Mouse (Mus musculus): ENCODE data around the gene Trpc7. TPM values are rescaled to one million over a fixed set of nuclear protein-coding genes. Genes with fewer than 3 reads are reported as not detected.

Trpc7 gene
- 0.08 and 0.17 TPM in 2 replicates for polyA plus RNA-seq (2016; fragmentation: Nextera tagmentation; extraction: Ambion mirVana)

GRCm38 (mm10) chr13:56895893-56896292, at the start of gene Trpc7:
Trpc7 (minus strand) TSS chr13:56895993.
- no peak for ATAC-seq (ENCODE audit: insufficient number of reproducible peaks, low FRiP score)
- H3K9me3 ChIP-seq (replicated peaks), result no peaks in the 10 kb centered on the region
- H3K9ac ChIP-seq, result no peak within 1 kb of the TSS
- no peak within 1 kb of the TSS for H3K27ac ChIP-seq (ENCODE audit: poor library complexity, severe bottlenecking)
- H3K36me3 ChIP-seq, result no peaks in the 10 kb centered on the region
- no peak within 1 kb of the TSS for H3K4me2 ChIP-seq
- no peaks in the 10 kb centered on the region for H3K4me1 ChIP-seq (replicated peaks)
- WGBS, result 70% methylated on average over 3 of the region's 3 CpGs
- H3K4me3 ChIP-seq, result no peak within 1 kb of the TSS
- peaks cover 9% of the 10 kb centered on the region for H3K27me3 ChIP-seq (replicated peaks)

- Histone ChIP-seq H3K4me2 (no peak overlapping the region), H3K9ac (no peak overlapping the region), H3K27me3 (replicated peaks) (no peaks in the 10 kb centered on the region; the same call in 1 of the 2 replicates), H3K9me3 (replicated peaks) (peaks cover 4% of the 10 kb centered on the region; the same call in 1 of the 2 replicates), H3K27ac (ENCODE audit: poor library complexity, severe bottlenecking) (no peak overlapping the region), H3K4me1 (replicated peaks) (no peaks in the 10 kb centered on the region), H3K4me3 (no peak overlapping the region), H3K36me3 (no peaks in the 10 kb centered on the region)
- ATAC-seq (ENCODE audit: insufficient number of reproducible peaks, low FRiP score), result no peak
- WGBS, result 69% methylated on average over 11 of the region's 11 CpGs
These were observed 43.5 kb upstream of the Trpc7 start for GRCm38 (mm10) chr13:56939261-56939660.

DNA sequence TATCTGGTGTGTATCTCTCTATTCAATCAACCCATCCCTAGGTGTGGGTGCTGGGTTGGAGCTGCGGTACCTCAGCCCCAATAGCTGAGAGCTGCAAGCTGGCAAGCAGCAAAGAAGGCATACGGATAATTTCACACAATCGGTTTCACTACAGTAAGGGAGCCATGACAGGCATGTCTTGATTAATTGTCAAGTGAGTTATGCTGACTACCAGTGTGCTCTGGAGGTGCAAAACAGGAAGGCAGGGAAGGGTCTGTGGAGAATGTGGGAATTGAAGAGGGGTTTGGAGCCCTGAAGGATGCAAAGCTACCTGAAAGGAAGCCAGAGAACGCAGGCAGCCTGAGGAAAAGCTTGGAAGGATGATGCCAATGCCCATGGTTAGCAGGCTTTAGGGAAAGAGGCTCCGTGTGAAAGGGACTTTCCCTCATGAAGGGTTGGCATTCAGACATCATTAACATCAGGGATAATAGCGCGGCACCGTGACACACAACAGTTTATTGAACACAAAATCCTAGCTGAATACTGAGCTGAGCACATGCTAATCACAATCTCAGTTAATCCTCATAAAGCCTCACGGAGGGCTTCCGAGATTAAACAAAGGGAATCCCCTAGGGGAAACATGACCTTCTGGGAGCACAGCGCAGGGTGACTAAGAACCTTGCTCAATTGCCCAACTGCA, 38.2 kb upstream of the Trpc7 start:
- Histone ChIP-seq H3K4me1 (replicated peaks) (no peaks in the 10 kb centered on the region), H3K36me3 (no peaks in the 10 kb centered on the region), H3K4me2 (no peak overlapping the region), H3K27me3 (replicated peaks) (no peaks in the 10 kb centered on the region; the same call in 1 of the 2 replicates), H3K4me3 (no peak overlapping the region), H3K9ac (no peak overlapping the region), H3K9me3 (replicated peaks) (no peaks in the 10 kb centered on the region), H3K27ac (ENCODE audit: poor library complexity, severe bottlenecking) (no peak overlapping the region)
- 74% methylated on average over 11 of the region's 11 CpGs for WGBS
- no peak for ATAC-seq (ENCODE audit: insufficient number of reproducible peaks, low FRiP score)

DNA sequence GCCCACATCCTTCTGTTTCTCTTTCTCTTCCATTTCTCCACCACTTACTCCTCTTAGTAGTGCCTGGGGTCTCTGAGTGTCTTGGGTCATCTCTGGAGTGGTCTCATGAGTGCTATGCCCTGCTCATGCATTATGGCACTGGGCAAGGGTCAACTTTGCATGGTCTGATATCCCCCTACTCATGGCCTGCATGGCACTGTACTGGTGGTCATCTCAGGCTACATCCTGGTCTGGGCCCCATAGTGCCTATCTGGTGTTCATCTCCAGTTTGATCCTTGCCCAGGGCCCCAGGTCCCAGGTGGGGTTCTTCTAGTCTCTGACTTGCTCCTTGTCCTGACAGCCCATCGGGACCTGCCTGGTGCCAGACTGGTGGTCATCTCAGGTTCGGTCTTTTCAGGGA, 34.6 kb upstream of the Trpc7 start:
- H3K9ac ChIP-seq, result no peak overlapping the region
- H3K27me3 ChIP-seq (replicated peaks), result no peaks in the 10 kb centered on the region; the same call in 1 of the 2 replicates
- no peaks in the 10 kb centered on the region for H3K9me3 ChIP-seq (replicated peaks)
- no peak overlapping the region for H3K4me2 ChIP-seq
- no peak overlapping the region for H3K27ac ChIP-seq (ENCODE audit: poor library complexity, severe bottlenecking)
- H3K36me3 ChIP-seq, result no peaks in the 10 kb centered on the region
- WGBS, result 91% methylated on average over 2 of the region's 2 CpGs
- H3K4me3 ChIP-seq, result no peak overlapping the region
- no peaks in the 10 kb centered on the region for H3K4me1 ChIP-seq (replicated peaks)
- no peak for ATAC-seq (ENCODE audit: insufficient number of reproducible peaks, low FRiP score)

DNA sequence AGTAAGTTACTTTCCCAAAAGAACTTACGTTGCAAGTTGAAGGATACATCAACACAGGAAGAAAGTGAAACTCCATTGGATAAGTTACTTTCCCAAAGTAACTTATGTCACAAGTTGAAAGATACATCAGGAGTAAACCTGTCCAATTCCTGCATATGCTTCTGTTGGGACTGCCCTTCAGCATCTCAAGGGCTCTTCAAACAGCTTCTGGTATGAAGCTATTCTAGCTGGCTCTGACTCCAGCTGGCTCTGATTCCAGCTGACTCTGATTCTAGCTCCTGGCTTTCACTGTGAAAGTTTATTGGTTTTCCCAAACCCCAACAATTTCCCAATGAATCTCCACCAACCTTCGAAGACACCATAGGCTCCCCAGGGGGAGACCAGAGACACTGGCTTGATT, 27.2 kb upstream of the Trpc7 start:
- 77% methylated on average over 2 of the region's 2 CpGs for WGBS
- Histone ChIP-seq H3K4me1 (replicated peaks) (no peaks in the 10 kb centered on the region), H3K4me2 (no peak overlapping the region), H3K4me3 (no peak overlapping the region), H3K27me3 (replicated peaks) (no peaks in the 10 kb centered on the region), H3K9me3 (replicated peaks) (no peaks in the 10 kb centered on the region), H3K9ac (no peak overlapping the region), H3K36me3 (no peaks in the 10 kb centered on the region), H3K27ac (ENCODE audit: poor library complexity, severe bottlenecking) (no peak overlapping the region)
- no peak for ATAC-seq (ENCODE audit: insufficient number of reproducible peaks, low FRiP score)

GRCm38 (mm10) chr13:56921251-56921650, 25.5 kb upstream of the Trpc7 start:
- 72% methylated on average over 3 of the region's 3 CpGs for WGBS
- Histone ChIP-seq H3K27me3 (replicated peaks) (no peaks in the 10 kb centered on the region), H3K9me3 (replicated peaks) (no peaks in the 10 kb centered on the region), H3K36me3 (no peaks in the 10 kb centered on the region), H3K9ac (no peak overlapping the region), H3K4me1 (replicated peaks) (no peaks in the 10 kb centered on the region), H3K4me3 (no peak overlapping the region), H3K4me2 (no peak overlapping the region), H3K27ac (ENCODE audit: poor library complexity, severe bottlenecking) (no peak overlapping the region)
- ATAC-seq (ENCODE audit: insufficient number of reproducible peaks, low FRiP score), result no peak

- ATAC-seq (ENCODE audit: insufficient number of reproducible peaks, low FRiP score), result no peak
- no peak overlapping the region for H3K9ac ChIP-seq
- WGBS, result 77% methylated on average over 7 of the region's 7 CpGs
- H3K4me1 ChIP-seq (replicated peaks), result peaks cover 6% of the 10 kb centered on the region
- H3K9me3 ChIP-seq (replicated peaks), result no peaks in the 10 kb centered on the region; the same call in 1 of the 2 replicates
- no peak overlapping the region for H3K27ac ChIP-seq (ENCODE audit: poor library complexity, severe bottlenecking)
- no peaks in the 10 kb centered on the region for H3K27me3 ChIP-seq (replicated peaks)
- H3K4me2 ChIP-seq, result no peak overlapping the region
- no peaks in the 10 kb centered on the region for H3K36me3 ChIP-seq
- no peak overlapping the region for H3K4me3 ChIP-seq
These were observed 18.9 kb upstream of the Trpc7 start for GRCm38 (mm10) chr13:56914721-56915120.

DNA sequence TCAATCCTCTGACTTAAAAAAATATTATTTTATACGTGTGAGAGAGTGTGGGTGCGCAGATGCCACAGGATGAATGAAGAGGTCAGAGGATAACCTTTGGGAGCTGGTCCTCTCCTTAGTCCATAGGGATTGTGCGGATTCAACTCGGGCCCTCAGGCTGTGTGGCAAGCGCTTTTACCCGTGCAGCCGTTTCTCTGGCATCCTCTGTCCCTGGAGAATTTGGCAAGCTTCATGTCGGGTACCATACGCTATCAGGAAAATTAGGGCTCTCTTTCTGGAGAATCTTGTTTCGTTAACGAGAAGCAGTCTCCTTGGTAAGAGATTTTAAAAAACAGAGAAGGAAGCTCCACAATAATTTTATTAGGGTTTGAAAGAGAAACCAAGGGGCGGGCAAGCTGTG, 15.3 kb upstream of the Trpc7 start:
- 83% methylated on average over 12 of the region's 12 CpGs for WGBS
- no peaks in the 10 kb centered on the region; the same call in 1 of the 2 replicates for H3K9me3 ChIP-seq (replicated peaks)
- ATAC-seq (ENCODE audit: insufficient number of reproducible peaks, low FRiP score), result no peak
- no peak overlapping the region for H3K4me2 ChIP-seq
- no peak overlapping the region for H3K9ac ChIP-seq
- H3K27ac ChIP-seq (ENCODE audit: poor library complexity, severe bottlenecking), result no peak overlapping the region
- no peaks in the 10 kb centered on the region for H3K36me3 ChIP-seq
- H3K27me3 ChIP-seq (replicated peaks), result no peaks in the 10 kb centered on the region
- peaks cover 7% of the 10 kb centered on the region for H3K4me1 ChIP-seq (replicated peaks)
- H3K4me3 ChIP-seq, result no peak overlapping the region

DNA sequence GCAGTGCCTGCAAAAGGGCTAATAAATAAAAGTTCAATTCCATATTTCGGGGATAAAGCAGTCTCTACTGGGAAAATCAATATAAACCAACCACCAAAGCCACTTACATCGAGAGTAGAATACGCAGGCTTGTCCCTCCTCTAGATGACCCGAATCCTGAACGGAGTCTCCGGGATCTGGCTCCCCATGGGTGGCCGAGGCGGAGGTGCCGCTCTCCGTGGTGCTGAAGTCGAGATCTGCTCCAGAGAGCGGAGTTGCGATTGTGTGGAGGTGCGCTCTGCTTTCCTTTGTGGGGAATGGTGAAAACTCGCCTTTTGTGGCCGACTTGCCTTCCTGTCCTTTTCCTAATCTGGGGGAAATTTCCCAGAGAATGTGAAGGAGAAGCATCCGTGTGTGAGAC, 407 bp downstream of the Trpc7 start:
- no peak overlapping the region for H3K9ac ChIP-seq
- no peak for ATAC-seq (ENCODE audit: insufficient number of reproducible peaks, low FRiP score)
- 4% methylated on average over 17 of the region's 17 CpGs for WGBS

DNA sequence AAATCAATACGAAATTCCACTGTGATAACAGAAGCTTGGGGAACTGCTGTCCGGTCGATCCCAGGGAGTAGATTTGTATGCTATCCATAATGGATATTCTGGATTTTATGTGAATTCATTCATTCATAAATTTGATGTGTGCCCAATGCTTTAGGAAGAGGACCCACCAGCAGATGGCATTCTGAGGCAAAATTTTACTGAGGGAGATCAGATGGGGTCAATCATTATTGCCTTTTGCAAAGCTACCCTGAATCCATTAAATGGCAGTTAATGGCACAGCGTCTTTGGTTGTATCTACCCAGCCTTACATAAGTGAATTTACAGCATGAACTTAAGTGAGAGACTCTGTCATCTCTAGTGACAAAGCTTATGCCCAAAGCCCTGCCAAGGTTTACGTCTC, 1.2 kb downstream of the Trpc7 start:
- no peak for ATAC-seq (ENCODE audit: insufficient number of reproducible peaks, low FRiP score)
- no peaks in the 10 kb centered on the region for H3K9me3 ChIP-seq (replicated peaks)

More for the DNA sequence above, 407 bp downstream of the Trpc7 start:
- Histone ChIP-seq H3K36me3 (no peaks in the 10 kb centered on the region), H3K9me3 (replicated peaks) (no peaks in the 10 kb centered on the region), H3K4me1 (replicated peaks) (no peaks in the 10 kb centered on the region), H3K27me3 (replicated peaks) (peaks cover 9% of the 10 kb centered on the region), H3K4me2 (no peak overlapping the region), H3K4me3 (no peak overlapping the region), H3K27ac (ENCODE audit: poor library complexity, severe bottlenecking) (no peak overlapping the region)

GRCm38 (mm10) chr13:56889888-56890287, 5.9 kb downstream of the Trpc7 start:
- Histone ChIP-seq H3K9ac (no peak overlapping the region), H3K36me3 (no peaks in the 10 kb centered on the region), H3K4me2 (no peak overlapping the region), H3K4me3 (no peak overlapping the region), H3K27ac (ENCODE audit: poor library complexity, severe bottlenecking) (no peak overlapping the region), H3K27me3 (replicated peaks) (no peaks in the 10 kb centered on the region), H3K4me1 (replicated peaks) (no peaks in the 10 kb centered on the region), H3K9me3 (replicated peaks) (no peaks in the 10 kb centered on the region)
- WGBS, result 73% methylated on average over 7 of the region's 7 CpGs
- no peak for ATAC-seq (ENCODE audit: insufficient number of reproducible peaks, low FRiP score)

More for the DNA sequence above, 1.2 kb downstream of the Trpc7 start:
- H3K9ac ChIP-seq, result no peak overlapping the region
- no peak overlapping the region for H3K27ac ChIP-seq (ENCODE audit: poor library complexity, severe bottlenecking)
- 73% methylated on average over 5 of the region's 5 CpGs for WGBS
- H3K27me3 ChIP-seq (replicated peaks), result peaks cover 9% of the 10 kb centered on the region
- H3K4me2 ChIP-seq, result no peak overlapping the region
- no peaks in the 10 kb centered on the region for H3K36me3 ChIP-seq
- H3K4me1 ChIP-seq (replicated peaks), result no peaks in the 10 kb centered on the region
- H3K4me3 ChIP-seq, result no peak overlapping the region

- Histone ChIP-seq H3K9ac (no peak overlapping the region), H3K9me3 (replicated peaks) (no peaks in the 10 kb centered on the region), H3K4me3 (no peak overlapping the region), H3K36me3 (no peaks in the 10 kb centered on the region), H3K4me1 (replicated peaks) (no peaks in the 10 kb centered on the region), H3K4me2 (no peak overlapping the region), H3K27ac (ENCODE audit: poor library complexity, severe bottlenecking) (no peak overlapping the region), H3K27me3 (replicated peaks) (no peaks in the 10 kb centered on the region)
- ATAC-seq (ENCODE audit: insufficient number of reproducible peaks, low FRiP score), result no peak
- 86% methylated on average over 12 of the region's 12 CpGs for WGBS
These were observed 12.9 kb downstream of the Trpc7 start for GRCm38 (mm10) chr13:56882931-56883330.
